Mouse (Mus musculus): ENCODE measurements around the gene Tsen2. TPM values are rescaled to one million over a fixed set of nuclear protein-coding genes. Genes with fewer than 3 reads are reported as not detected.

Tsen2 gene
- total and polyA plus RNA-seq, 2 experiments from 2014 or later = 33.7 to 34.4 TPM

DNA sequence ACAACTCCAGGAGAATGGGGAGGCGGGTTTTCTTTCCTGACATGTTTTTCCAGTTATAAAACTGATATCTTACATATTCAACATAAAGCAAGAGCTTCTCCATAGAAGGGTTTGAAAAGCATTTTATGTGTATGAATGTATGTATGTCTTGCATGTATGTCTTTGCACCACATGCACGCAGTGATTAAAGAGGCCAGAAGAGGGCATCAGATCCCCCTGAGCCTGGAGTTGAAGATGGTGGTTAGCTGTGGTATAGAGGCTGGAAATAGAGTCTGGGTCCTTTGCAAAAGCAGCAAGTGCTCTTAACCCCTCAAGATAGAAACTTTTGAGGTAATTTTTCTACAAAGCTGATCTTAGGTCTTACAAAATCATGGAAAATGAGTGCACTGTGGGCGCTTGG lies 64.7 kb downstream of the Tsen2 start:
- no peak overlapping the region for H3K4me3 ChIP-seq (ENCODE audit: low read depth, low read length)

DNA sequence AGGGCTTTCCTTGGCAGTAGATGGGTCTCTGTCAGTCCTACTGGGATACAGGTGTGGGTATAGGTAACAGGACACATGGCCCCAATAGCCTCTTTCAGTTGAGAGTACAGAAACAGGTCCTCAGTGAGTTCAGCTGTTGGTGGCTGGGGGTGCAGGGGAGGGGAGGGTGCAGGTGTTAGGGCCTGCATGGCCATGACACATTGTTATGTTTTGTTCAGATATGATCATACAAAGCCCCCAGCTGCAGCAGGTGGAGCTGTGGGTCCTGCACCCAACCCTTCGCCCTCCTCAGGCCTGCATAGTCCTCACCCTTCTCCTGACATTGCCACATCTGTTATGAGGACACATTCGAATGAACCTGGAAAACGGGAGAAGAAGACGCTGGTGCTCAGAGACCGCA lies 65.8 kb downstream of the Tsen2 start:
- H3K27me3 ChIP-seq (ENCODE audit: insufficient read depth, low read length) = no peaks in the 10 kb centered on the region
- ATAC-seq (no peak), DNase-seq (no peak)
- no peak overlapping the region for H3K9ac ChIP-seq
- 92% methylated on average over 5 of the region's 5 CpGs for WGBS
- H3K36me3 ChIP-seq (ENCODE audit: insufficient read depth) = peaks cover 58% of the 10 kb centered on the region
- H3K4me1 ChIP-seq (ENCODE audit: insufficient read depth) = no peaks in the 10 kb centered on the region
- H3K9me3 ChIP-seq (ENCODE audit: low read length) = no peaks in the 10 kb centered on the region
- no peak overlapping the region for H3K4me3 ChIP-seq (ENCODE audit: low read depth, low read length)
- no peak overlapping the region for H3K27ac ChIP-seq (ENCODE audit: low read depth, low read length)
- H3K4me2 ChIP-seq (ENCODE audit: low read depth) = no peak overlapping the region
- TF ChIP-seq CTCF (IDR thresholded peaks at IDR 0.05; ENCODE audit: low read depth) = no peak

More for the DNA sequence above, 64.7 kb downstream of the Tsen2 start:
- Histone ChIP-seq H3K4me2 (ENCODE audit: low read depth) (no peak overlapping the region), H3K9ac (no peak overlapping the region), H3K27ac (ENCODE audit: low read depth, low read length) (no peak overlapping the region), H3K27me3 (ENCODE audit: insufficient read depth, low read length) (no peaks in the 10 kb centered on the region), H3K9me3 (ENCODE audit: low read length) (no peaks in the 10 kb centered on the region), H3K4me1 (ENCODE audit: insufficient read depth) (no peaks in the 10 kb centered on the region), H3K36me3 (ENCODE audit: insufficient read depth) (peaks cover 48% of the 10 kb centered on the region)
- WGBS = 75% methylated on average over 3 of the region's 3 CpGs
- peak; percentile 65 for TF ChIP-seq CTCF (IDR thresholded peaks at IDR 0.05; ENCODE audit: low read depth)
- DNase-seq = peak; percentile 37
- peak; percentile 27; the same call in 1 of the 2 replicates for ATAC-seq

DNA sequence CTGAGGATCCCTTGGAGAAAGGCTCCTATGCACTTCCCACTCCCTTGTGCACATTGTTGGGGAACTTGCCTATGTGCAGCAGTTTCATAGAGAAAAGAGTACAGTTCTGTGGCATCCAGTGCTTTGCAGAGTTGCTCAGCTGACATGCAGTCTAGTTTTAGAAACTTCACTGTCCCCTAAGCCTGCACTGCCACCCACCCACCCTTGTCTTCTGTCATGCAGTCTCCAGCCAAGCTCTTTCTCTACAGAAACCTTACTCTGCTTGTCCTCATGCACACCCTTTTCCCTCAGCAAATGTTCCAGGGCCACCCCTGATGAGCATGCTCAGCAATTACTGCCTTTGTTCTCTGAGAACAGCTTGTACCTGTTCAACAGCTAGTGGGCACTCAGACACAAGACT lies 69.3 kb downstream of the Tsen2 start:
- Histone ChIP-seq H3K9me3 (ENCODE audit: low read length) (no peaks in the 10 kb centered on the region), H3K9ac (no peak overlapping the region), H3K27me3 (ENCODE audit: insufficient read depth, low read length) (no peaks in the 10 kb centered on the region), H3K4me1 (ENCODE audit: insufficient read depth) (no peaks in the 10 kb centered on the region), H3K27ac (ENCODE audit: low read depth, low read length) (no peak overlapping the region), H3K36me3 (ENCODE audit: insufficient read depth) (peaks cover 88% of the 10 kb centered on the region), H3K4me2 (ENCODE audit: low read depth) (no peak overlapping the region), H3K4me3 (ENCODE audit: low read depth, low read length) (no peak overlapping the region)
- no peak for TF ChIP-seq CTCF (IDR thresholded peaks at IDR 0.05; ENCODE audit: low read depth)
- no peak for DNase-seq
- ATAC-seq = no peak

- TF ChIP-seq CTCF (IDR thresholded peaks at IDR 0.05; ENCODE audit: low read depth) = no peak; the same call in 1 of the 2 replicates
- Histone ChIP-seq H3K4me2 (ENCODE audit: low read depth) (no peak overlapping the region), H3K9ac (no peak overlapping the region), H3K27ac (ENCODE audit: low read depth, low read length) (no peak overlapping the region), H3K4me3 (ENCODE audit: low read depth, low read length) (no peak overlapping the region), H3K36me3 (ENCODE audit: insufficient read depth) (peaks cover 95% of the 10 kb centered on the region), H3K27me3 (ENCODE audit: insufficient read depth, low read length) (no peaks in the 10 kb centered on the region), H3K9me3 (ENCODE audit: low read length) (no peaks in the 10 kb centered on the region), H3K4me1 (ENCODE audit: insufficient read depth) (no peaks in the 10 kb centered on the region)
- no peak for DNase-seq
- ATAC-seq = no peak
- 88% methylated on average over 3 of the region's 3 CpGs for WGBS
These were observed 71.5 kb downstream of the Tsen2 start for GRCm38 (mm10) chr6:115615983-115616382.

DNA sequence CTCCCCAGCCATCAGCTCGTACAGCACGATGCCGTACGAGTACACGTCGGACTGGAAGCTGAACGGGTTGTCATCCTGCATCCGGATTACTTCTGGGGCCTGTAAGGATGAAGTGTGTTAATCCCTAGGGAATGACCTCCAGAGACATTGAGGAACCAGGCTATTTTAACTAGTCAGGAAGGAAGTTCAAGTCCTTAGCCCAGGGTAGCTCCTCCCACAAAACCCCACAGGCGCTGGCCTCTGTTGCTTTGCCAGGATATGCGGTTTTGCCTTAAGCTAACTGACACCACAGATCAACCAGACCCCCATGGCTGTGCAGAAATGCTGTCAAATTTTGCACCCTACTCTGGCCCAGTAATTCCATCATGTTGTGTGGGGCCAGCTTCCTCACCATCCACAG lies 75.4 kb downstream of the Tsen2 start:
- ATAC-seq (no peak), DNase-seq (no peak)
- no peak overlapping the region for H3K4me2 ChIP-seq (ENCODE audit: low read depth)
- H3K4me1 ChIP-seq (ENCODE audit: insufficient read depth) = no peaks in the 10 kb centered on the region
- H3K27ac ChIP-seq (ENCODE audit: low read depth, low read length) = no peak overlapping the region
- 96% methylated on average over 10 of the region's 10 CpGs for WGBS
- TF ChIP-seq CTCF (IDR thresholded peaks at IDR 0.05; ENCODE audit: low read depth) = no peak
- H3K4me3 ChIP-seq (ENCODE audit: low read depth, low read length) = no peak overlapping the region
- no peaks in the 10 kb centered on the region for H3K27me3 ChIP-seq (ENCODE audit: insufficient read depth, low read length)
- no peak overlapping the region for H3K9ac ChIP-seq
- H3K36me3 ChIP-seq (ENCODE audit: insufficient read depth) = peaks cover 96% of the 10 kb centered on the region
- H3K9me3 ChIP-seq (ENCODE audit: low read length) = no peaks in the 10 kb centered on the region

GRCm38 (mm10) chr6:115620942-115621341 lies 76.5 kb downstream of the Tsen2 start:
- Histone ChIP-seq H3K27ac (ENCODE audit: low read depth, low read length) (no peak overlapping the region), H3K4me3 (ENCODE audit: low read depth, low read length) (no peak overlapping the region), H3K4me1 (ENCODE audit: insufficient read depth) (no peaks in the 10 kb centered on the region), H3K9me3 (ENCODE audit: low read length) (no peaks in the 10 kb centered on the region), H3K27me3 (ENCODE audit: insufficient read depth, low read length) (no peaks in the 10 kb centered on the region), H3K4me2 (ENCODE audit: low read depth) (no peak overlapping the region), H3K9ac (no peak overlapping the region), H3K36me3 (ENCODE audit: insufficient read depth) (peaks cover 97% of the 10 kb centered on the region)
- DNase-seq (no peak), ATAC-seq (no peak)
- 90% methylated on average over 1 of the region's 1 CpGs for WGBS
- no peak for TF ChIP-seq CTCF (IDR thresholded peaks at IDR 0.05; ENCODE audit: low read depth)

- 87% methylated on average over 5 of the region's 5 CpGs for WGBS
- H3K4me1 ChIP-seq (ENCODE audit: insufficient read depth) = no peaks in the 10 kb centered on the region
- H3K4me3 ChIP-seq (ENCODE audit: low read depth, low read length) = no peak overlapping the region
- ATAC-seq (no peak), DNase-seq (no peak)
- no peaks in the 10 kb centered on the region for H3K27me3 ChIP-seq (ENCODE audit: insufficient read depth, low read length)
- H3K4me2 ChIP-seq (ENCODE audit: low read depth) = no peak overlapping the region
- no peaks in the 10 kb centered on the region for H3K9me3 ChIP-seq (ENCODE audit: low read length)
- no peak for TF ChIP-seq CTCF (IDR thresholded peaks at IDR 0.05; ENCODE audit: low read depth)
- no peak overlapping the region for H3K27ac ChIP-seq (ENCODE audit: low read depth, low read length)
- peaks cover 73% of the 10 kb centered on the region for H3K36me3 ChIP-seq (ENCODE audit: insufficient read depth)
- no peak overlapping the region for H3K9ac ChIP-seq
These were observed 81.7 kb downstream of the Tsen2 start for GRCm38 (mm10) chr6:115626121-115626520.

Other genes with a start within 250 kb of the Tsen2 start
- gene Pparg, start 183.7 kb upstream of the Tsen2 start, total RNA-seq (2014; rRNA removed) = 0.52 and 0.77 TPM in 2 replicates
- 0.13 and 0.30 TPM in 2 replicates for gene Pparg, start 183.7 kb upstream of the Tsen2 start, polyA plus RNA-seq (2015; fragmentation: Nextera tagmentation; extraction: Ambion mirVana)
- 0.38 TPM in 1 of 2 replicates, not detected in the other for gene Mkrn2os, start 47.9 kb downstream of the Tsen2 start, total RNA-seq (2014; rRNA removed)
- 0.34 and 0.35 TPM in 2 replicates for gene Mkrn2os, start 47.9 kb downstream of the Tsen2 start, polyA plus RNA-seq (2015; fragmentation: Nextera tagmentation; extraction: Ambion mirVana)
- gene Mkrn2, start 57.2 kb downstream of the Tsen2 start, total RNA-seq (2014; rRNA removed) = 25.4 and 28.2 TPM in 2 replicates
- gene Mkrn2, start 57.2 kb downstream of the Tsen2 start, polyA plus RNA-seq (2015; fragmentation: Nextera tagmentation; extraction: Ambion mirVana) = 43.7 and 46.0 TPM in 2 replicates
- 225 and 226 TPM in 2 replicates for gene Raf1, start 132.0 kb downstream of the Tsen2 start, total RNA-seq (2014; rRNA removed)
- gene Raf1, start 132.0 kb downstream of the Tsen2 start, polyA plus RNA-seq (2015; fragmentation: Nextera tagmentation; extraction: Ambion mirVana) = 94.9 and 105 TPM in 2 replicates
- gene Tmem40, start 217.7 kb downstream of the Tsen2 start, total RNA-seq (2014; rRNA removed) = 0.38 and 1.4 TPM in 2 replicates
- gene Tmem40, start 217.7 kb downstream of the Tsen2 start, polyA plus RNA-seq (2015; fragmentation: Nextera tagmentation; extraction: Ambion mirVana) = 0.73 and 1.1 TPM in 2 replicates
- gene Cand2, start 229.9 kb downstream of the Tsen2 start, total RNA-seq (2014; rRNA removed) = 5.2 and 6.6 TPM in 2 replicates
- gene Cand2, start 229.9 kb downstream of the Tsen2 start, polyA plus RNA-seq (2015; fragmentation: Nextera tagmentation; extraction: Ambion mirVana) = 2.9 and 4.2 TPM in 2 replicates